23 mouse cellular contexts compared by ENCODE assay signal in the genomic region with DNA sequence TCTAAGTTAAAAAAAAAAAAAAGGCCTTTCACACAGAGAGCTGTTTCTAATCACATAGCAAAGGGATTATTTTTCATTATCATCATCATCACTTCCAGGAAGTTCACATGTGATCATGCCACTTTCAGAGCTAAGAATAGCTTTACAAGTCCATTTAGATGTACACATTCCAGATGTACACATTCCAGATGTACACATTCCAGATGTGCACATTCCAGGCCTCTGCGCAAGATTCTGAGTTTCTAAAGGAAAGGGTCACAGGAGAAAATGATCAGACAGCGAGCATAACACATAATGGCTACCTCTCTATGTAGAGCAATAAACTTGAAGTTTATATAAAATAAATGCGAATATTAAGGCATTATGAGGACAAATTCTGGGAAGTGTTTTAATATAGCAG.
DNase-seq lines count a peak whose midpoint lies in the region; ATAC-seq and TF ChIP-seq lines count a peak whose summit lies in the region.
"Had no signal": no experiment of that assay in that cellular context is flagged by ENCODE, and none has a peak within 500 bp of the region (broad histone marks: within the 10 kb centered on the region; RNA-seq: fewer than 3 reads in every experiment).

No protein-coding gene starts in this region.

- H3K4me1 ChIP-seq in limb, embryonic 11.5 days (ENCODE audit: control insufficient read depth, insufficient read depth, low read length) = no peaks in the 10 kb centered on the region
- H3K4me1 ChIP-seq in limb, embryonic 10.5 days = no peaks in the 10 kb centered on the region
- no peaks in the 10 kb centered on the region for H3K4me1 ChIP-seq in embryonic facial prominence, embryonic 11.5 days (ENCODE audit: control insufficient read depth, insufficient read depth, low read length)
- no peaks in the 10 kb centered on the region for H3K4me1 ChIP-seq in limb, embryonic 12.5 days (replicated peaks)
- H3K4me1 ChIP-seq in lung, postnatal 0 days (ENCODE audit: insufficient read depth, low read depth, low read length) = no peaks in the 10 kb centered on the region
- H3K4me1 ChIP-seq: embryonic facial prominence, embryonic 15.5 days; forebrain, embryonic 10.5 days; forebrain, embryonic 15.5 days; heart, embryonic 12.5 days; hindbrain, embryonic 10.5 days had no signal

- WGBS in limb, embryonic 11.5 days = 53% methylated on average over 3 of the region's 3 CpGs
- WGBS in limb, embryonic 10.5 days = 67% methylated on average over 3 of the region's 3 CpGs
- WGBS in embryonic facial prominence, embryonic 11.5 days = 67% methylated on average over 3 of the region's 3 CpGs
- WGBS in limb, embryonic 12.5 days = 36% methylated on average over 3 of the region's 3 CpGs
- WGBS in lung, postnatal 0 days = 68% methylated on average over 3 of the region's 3 CpGs

- H3K9ac ChIP-seq in limb, embryonic 11.5 days (ENCODE audit: low read length) = no peak overlapping the region
- no peak overlapping the region for H3K9ac ChIP-seq in embryonic facial prominence, embryonic 11.5 days (replicated peaks; ENCODE audit: low read length)
- H3K9ac ChIP-seq in limb, embryonic 12.5 days (replicated peaks) = no peak overlapping the region
- no peak overlapping the region for H3K9ac ChIP-seq in lung, postnatal 0 days (replicated peaks; ENCODE audit: low read depth)
- H3K9ac ChIP-seq: embryonic facial prominence, embryonic 15.5 days; forebrain, embryonic 15.5 days; heart, embryonic 12.5 days; hindbrain, embryonic 14.5 days had no signal

- no peaks in the 10 kb centered on the region for H3K27me3 ChIP-seq in limb, embryonic 11.5 days (ENCODE audit: control insufficient read depth, insufficient read depth, low read length)
- no peaks in the 10 kb centered on the region for H3K27me3 ChIP-seq in limb, embryonic 10.5 days (ENCODE audit: low read depth, poor library complexity, severe bottlenecking)
- no peaks in the 10 kb centered on the region for H3K27me3 ChIP-seq in embryonic facial prominence, embryonic 11.5 days (ENCODE audit: control insufficient read depth, insufficient read depth, low read length)
- no peaks in the 10 kb centered on the region for H3K27me3 ChIP-seq in limb, embryonic 12.5 days
- no peaks in the 10 kb centered on the region for H3K27me3 ChIP-seq in lung, postnatal 0 days (replicated peaks; ENCODE audit: insufficient read depth, low read length)
- H3K27me3 ChIP-seq: embryonic facial prominence, embryonic 15.5 days; forebrain, embryonic 15.5 days; heart, embryonic 12.5 days had no signal

- no peak for DNase-seq in limb, embryonic 11.5 days (ENCODE audit: low spot score)
- DNase-seq in limb, embryonic 10.5 days (ENCODE audit: low spot score) = no peak
- peak; percentile 59 for DNase-seq in embryonic facial prominence, embryonic 11.5 days (ENCODE audit: low spot score)
- DNase-seq in lung, postnatal 0 days (ENCODE audit: low spot score) = no peak
- no peak for DNase-seq in adipocyte (ENCODE audit: low spot score)
- DNase-seq in c-Kit-positive CD71-positive TER-119-positive erythroid progenitor cells, embryonic 14.5 days (ENCODE audit: low spot score) = no peak
- no peak for DNase-seq in natural killer cell, adult 2 months (ENCODE audit: low spot score in 2 of 2)
- DNase-seq: adrenal gland, adult 8-10 months; adrenal gland, postnatal 36 days; cerebellum, adult 11 months; cerebellum, adult 9-10 months; cerebellum, postnatal 25 days; gastrocnemius, adult 2 months; gastrocnemius, postnatal 25 days had no signal

- no peak overlapping the region for H3K27ac ChIP-seq in limb, embryonic 11.5 days (replicated peaks; ENCODE audit: low read depth, low read length)
- no peak overlapping the region for H3K27ac ChIP-seq in limb, embryonic 10.5 days
- no peak overlapping the region for H3K27ac ChIP-seq in embryonic facial prominence, embryonic 11.5 days (replicated peaks; ENCODE audit: low read depth, low read length)
- no peak overlapping the region for H3K27ac ChIP-seq in limb, embryonic 12.5 days
- H3K27ac ChIP-seq in lung, postnatal 0 days (ENCODE audit: low read length) = no peak overlapping the region
- H3K27ac ChIP-seq: embryonic facial prominence, embryonic 15.5 days; forebrain, embryonic 10.5 days; forebrain, embryonic 15.5 days; gastrocnemius, adult 2 months; hindbrain, embryonic 10.5 days; hindbrain, embryonic 14.5 days had no signal

- TF ChIP-seq CTCF in lung, postnatal 0 days (IDR thresholded peaks at IDR 0.05) = no peak

- H3K36me3 ChIP-seq in limb, embryonic 11.5 days (ENCODE audit: control insufficient read depth, insufficient read depth, low read length) = no peaks in the 10 kb centered on the region
- no peaks in the 10 kb centered on the region for H3K36me3 ChIP-seq in limb, embryonic 10.5 days
- no peaks in the 10 kb centered on the region for H3K36me3 ChIP-seq in embryonic facial prominence, embryonic 11.5 days (replicated peaks; ENCODE audit: control insufficient read depth, insufficient read depth, low read depth, low read length)
- no peaks in the 10 kb centered on the region for H3K36me3 ChIP-seq in limb, embryonic 12.5 days
- H3K36me3 ChIP-seq in lung, postnatal 0 days (ENCODE audit: insufficient read depth, low read length) = no peaks in the 10 kb centered on the region
- H3K36me3 ChIP-seq: embryonic facial prominence, embryonic 15.5 days; forebrain, embryonic 10.5 days; forebrain, embryonic 15.5 days; heart, embryonic 12.5 days; hindbrain, embryonic 10.5 days had no signal

- H3K4me3 ChIP-seq in limb, embryonic 11.5 days (ENCODE audit: low read depth, low read length) = no peak overlapping the region
- no peak overlapping the region for H3K4me3 ChIP-seq in limb, embryonic 10.5 days
- H3K4me3 ChIP-seq in embryonic facial prominence, embryonic 11.5 days (ENCODE audit: low read depth, low read length) = no peak overlapping the region
- H3K4me3 ChIP-seq in limb, embryonic 12.5 days (replicated peaks) = no peak overlapping the region
- H3K4me3 ChIP-seq in lung, postnatal 0 days (ENCODE audit: low read depth, low read length) = no peak overlapping the region
- H3K4me3 ChIP-seq: embryonic facial prominence, embryonic 15.5 days; erythroblast, embryonic 14.5 days; forebrain, embryonic 10.5 days; forebrain, embryonic 15.5 days; gastrocnemius, adult 2 months; heart, embryonic 12.5 days; hindbrain, embryonic 10.5 days had no signal

- no peak for TF ChIP-seq EP300 in lung, postnatal 0 days (IDR thresholded peaks at IDR 0.05)

- peak; percentile 70; the same call in 1 of the 2 replicates for ATAC-seq in limb, embryonic 11.5 days (ENCODE audit: insufficient number of reproducible peaks, low FRiP score, low TSS enrichment, low read depth)
- ATAC-seq in embryonic facial prominence, embryonic 11.5 days (replicated peaks; ENCODE audit: insufficient number of reproducible peaks, low FRiP score, low TSS enrichment, low read depth) = no peak; the same call in 1 of the 2 replicates
- 0 out of 2 replicates have a peak, but pooled peaks have one; percentile 52 for ATAC-seq in limb, embryonic 12.5 days (ENCODE audit: insufficient number of reproducible peaks, insufficient read depth, low FRiP score, low TSS enrichment, low read depth)
- ATAC-seq in lung, postnatal 0 days = no peak
- ATAC-seq: forebrain, embryonic 15.5 days; intestine, embryonic 16.5 days had no signal

- H3K4me2 ChIP-seq in limb, embryonic 11.5 days (ENCODE audit: low read depth, severe bottlenecking) = no peak overlapping the region
- no peak overlapping the region for H3K4me2 ChIP-seq in embryonic facial prominence, embryonic 11.5 days (ENCODE audit: low read depth, low read length)
- no peak overlapping the region for H3K4me2 ChIP-seq in limb, embryonic 12.5 days
- H3K4me2 ChIP-seq in lung, postnatal 0 days (replicated peaks; ENCODE audit: low read depth, low read length) = no peak overlapping the region
- H3K4me2 ChIP-seq: embryonic facial prominence, embryonic 15.5 days; forebrain, embryonic 15.5 days; heart, embryonic 12.5 days; hindbrain, embryonic 14.5 days had no signal

- no peaks in the 10 kb centered on the region for H3K9me3 ChIP-seq in limb, embryonic 11.5 days (ENCODE audit: control insufficient read depth, low read length)
- H3K9me3 ChIP-seq in limb, embryonic 10.5 days (replicated peaks) = no peaks in the 10 kb centered on the region
- no peaks in the 10 kb centered on the region for H3K9me3 ChIP-seq in embryonic facial prominence, embryonic 11.5 days (replicated peaks; ENCODE audit: control insufficient read depth, low read length)
- no peaks in the 10 kb centered on the region for H3K9me3 ChIP-seq in limb, embryonic 12.5 days
- H3K9me3 ChIP-seq in lung, postnatal 0 days (ENCODE audit: low read length) = no peaks in the 10 kb centered on the region
- H3K9me3 ChIP-seq: embryonic facial prominence, embryonic 15.5 days; forebrain, embryonic 10.5 days; forebrain, embryonic 15.5 days; heart, embryonic 12.5 days; hindbrain, embryonic 10.5 days had no signal

Comparison
In these comparisons a context has a peak if more than half of its experiments do, and no peak if none do; other contexts are left out.
1. ATAC-seq: peak in limb, embryonic 11.5 days (single experiment) and limb, embryonic 12.5 days (single experiment); none in embryonic facial prominence, embryonic 11.5 days (single experiment) and lung, postnatal 0 days (single experiment).